8 mouse cellular contexts compared by ENCODE assay signal in the genomic region with DNA sequence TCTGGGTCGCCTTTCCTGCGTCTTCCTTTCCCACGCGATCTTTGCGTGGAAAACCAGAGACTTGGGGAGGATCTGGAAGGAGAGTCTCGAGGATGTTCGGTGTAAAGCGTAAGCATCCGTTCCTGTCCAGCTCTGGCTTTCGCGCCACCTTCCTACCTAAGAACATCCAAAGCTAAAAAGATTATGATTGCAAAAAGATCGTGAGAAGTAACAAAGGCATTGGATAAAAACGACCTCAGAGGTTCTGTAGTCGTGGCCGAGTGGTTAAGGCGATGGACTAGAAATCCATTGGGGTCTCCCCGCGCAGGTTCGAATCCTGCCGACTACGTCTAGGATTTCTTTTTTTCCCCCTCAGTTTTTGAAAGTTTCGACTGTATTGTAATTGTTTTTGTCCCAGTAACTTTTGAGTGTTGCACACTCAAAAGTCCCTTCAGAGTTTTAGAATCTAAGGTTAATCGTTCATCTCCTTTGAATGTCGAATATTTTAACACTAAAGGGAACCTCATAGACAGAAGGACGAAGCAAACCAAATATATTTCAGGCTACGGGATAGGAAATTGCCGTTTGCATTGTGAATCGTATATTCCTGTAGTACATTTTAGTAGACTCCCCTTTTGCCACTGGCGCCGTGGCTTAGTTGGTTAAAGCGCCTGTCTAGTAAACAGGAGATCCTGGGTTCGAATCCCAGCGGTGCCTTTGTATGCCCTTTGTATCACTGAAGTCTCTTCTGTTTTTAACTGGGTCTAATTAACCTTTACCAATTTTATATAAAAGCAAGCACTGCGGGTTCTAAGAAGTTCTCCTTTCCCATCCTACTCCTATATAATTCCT. TPM values are rescaled to one million over a fixed set of nuclear protein-coding genes. Genes with fewer than 3 reads are reported as not detected.
DNase-seq lines count a peak whose midpoint lies in the region; ATAC-seq and TF ChIP-seq lines count a peak whose summit lies in the region.

No protein-coding gene starts in this region.

- H3K4me1 ChIP-seq in ES-E14 (ENCODE audit: control insufficient read depth in 2 of 2, insufficient read depth in 2 of 2, low read length in 2 of 2, poor library complexity in 1 of 2), result peaks cover 1 to 20% of the 10 kb centered on the region in 2 experiments; a peak in 2 of 4 replicates
- H3K4me1 ChIP-seq in forebrain, embryonic 12.5 days, result peaks cover 28% of the 10 kb centered on the region
- H3K4me1 ChIP-seq in lung, embryonic 14.5 days (ENCODE audit: insufficient read depth), result peaks cover 5% of the 10 kb centered on the region

- intact Hi-C loops in heart, postnatal 36 days (cut with DNase I), result loop anchor here (1.0 to 2.0 kb wide), 2 partner anchors 25 to 71 kb away; no protein-coding TSS in a partner anchor

- DNase-seq in ES-E14 (ENCODE audit: low read depth, low spot score), result peak; percentile 75
- DNase-seq in c-Kit-positive CD71-negative TER-119-negative erythroid progenitor cells, embryonic 14.5 days (ENCODE audit: low read depth), result peak; percentile 84
- DNase-seq in heart, postnatal 36 days, result peak; percentile 86 to 88
- peak; percentile 80 to 93 for DNase-seq in layer of hippocampus, adult 8-10 months (ENCODE audit: low spot score in 2 of 2)
- peak; percentile 97 for DNase-seq in lung, embryonic 14.5 days
- peak; percentile 68 for DNase-seq in ovary, postnatal 36 days (ENCODE audit: low spot score)
- DNase-seq in thymus, postnatal 10 days (ENCODE audit: low spot score in 2 of 2), result peak; percentile 79 to 85

- in situ Hi-C loops in ES-E14 (cut with MboI; ENCODE audit: low sequenced_read_pairs in 2 of 2, unreplicated experiment in 2 of 2), result no loop called here

- H3K36me3 ChIP-seq in ES-E14 (ENCODE audit: control insufficient read depth, insufficient read depth, low read length, poor library complexity, severe bottlenecking), result peaks cover 25% of the 10 kb centered on the region
- peaks cover 37% of the 10 kb centered on the region for H3K36me3 ChIP-seq in forebrain, embryonic 12.5 days (replicated peaks)
- H3K36me3 ChIP-seq in lung, embryonic 14.5 days (ENCODE audit: insufficient read depth), result peaks cover 29% of the 10 kb centered on the region

- TF ChIP-seq CTCF in lung, embryonic 14.5 days (IDR thresholded peaks at IDR 0.05; ENCODE audit: low read depth), result no peak

- H3K9me3 ChIP-seq in ES-E14 (ENCODE audit: control insufficient read depth, insufficient read depth, low read depth, low read length), result no peaks in the 10 kb centered on the region
- no peaks in the 10 kb centered on the region for H3K9me3 ChIP-seq in forebrain, embryonic 12.5 days
- H3K9me3 ChIP-seq in lung, embryonic 14.5 days (ENCODE audit: low read depth, low read length), result no peaks in the 10 kb centered on the region

- peak overlapping the region; percentile 71 to 88 for H3K4me3 ChIP-seq in ES-E14 (ENCODE audit: insufficient read depth in 1 of 2, low read depth in 1 of 2, low read length in 2 of 2, poor library complexity in 1 of 2, severe bottlenecking in 1 of 2)
- H3K4me3 ChIP-seq in forebrain, embryonic 12.5 days (replicated peaks), result peak overlapping the region; percentile 55
- H3K4me3 ChIP-seq in lung, embryonic 14.5 days (ENCODE audit: low read depth, low read length), result peak overlapping the region; percentile 69

- peak overlapping the region; percentile 53 for H3K4me2 ChIP-seq in forebrain, embryonic 12.5 days
- H3K4me2 ChIP-seq in lung, embryonic 14.5 days, result peak overlapping the region; percentile 70

- H3K27ac ChIP-seq in ES-E14 (ENCODE audit: insufficient read depth, low read depth, low read length, poor library complexity, severe bottlenecking), result peak overlapping the region; percentile 59
- H3K27ac ChIP-seq in forebrain, embryonic 12.5 days, result peak overlapping the region; percentile 84
- H3K27ac ChIP-seq in lung, embryonic 14.5 days (ENCODE audit: low read depth), result peak overlapping the region; percentile 80

- ATAC-seq in forebrain, embryonic 12.5 days (ENCODE audit: low FRiP score), result peak; percentile 24; the same call in 1 of the 2 replicates
- peak; percentile 45 for ATAC-seq in lung, embryonic 14.5 days (ENCODE audit: insufficient read depth)

- H3K9ac ChIP-seq in ES-E14 (ENCODE audit: insufficient read depth, low read depth, low read length, poor library complexity, severe bottlenecking), result peak overlapping the region; percentile 81
- H3K9ac ChIP-seq in forebrain, embryonic 12.5 days, result peak overlapping the region; percentile 57
- H3K9ac ChIP-seq in lung, embryonic 14.5 days, result peak overlapping the region; percentile 73

- no peaks in the 10 kb centered on the region for H3K27me3 ChIP-seq in forebrain, embryonic 12.5 days
- no peaks in the 10 kb centered on the region for H3K27me3 ChIP-seq in lung, embryonic 14.5 days (ENCODE audit: insufficient read depth, low read length)

- WGBS in forebrain, embryonic 12.5 days, result under 1% methylated on average over 34 of the region's 34 CpGs
- 1% methylated on average over 34 of the region's 34 CpGs for WGBS in lung, embryonic 14.5 days

TF ChIP-seq in ES-E14, 5 proteins besides CTCF, POLR2A, EP300 and RAD21:
- peak; percentile 91 for TF ChIP-seq MAFK (IDR thresholded peaks at IDR 0.05; ENCODE audit: insufficient read depth, low read depth, low read length)
- TF ChIP-seq ZNF384 (IDR thresholded peaks at IDR 0.05; ENCODE audit: low read depth, low read length), result no peak

RNA-seq across cellular contexts. Expression of a gene that starts 8.0 kb away (rescaled TPM):
- total RNA-seq in ES-E14 (2012; rRNA removed), result 71.7 and 81.1 TPM in 2 replicates
- 163 and 169 TPM in 2 replicates for polyA plus RNA-seq in forebrain, embryonic 12.5 days (2016; fragmentation: Nextera tagmentation; extraction: Ambion mirVana)
- 1 to 10 TPM in 1 of 2 experiments, under 1 TPM in 1; 0.72 to 1.2 TPM for total RNA-seq in heart, postnatal 36 days (2021)
- 1 to 10 TPM in 2 of 4 experiments, under 1 TPM in 2; 0.52 to 1.6 (median 0.88) TPM for total RNA-seq in layer of hippocampus, adult 8-10 months (2022)
- 209 and 211 TPM in 2 replicates for polyA plus RNA-seq in lung, embryonic 14.5 days (2014; fragmentation: Nextera tagmentation; extraction: Ambion mirVana)

RNA-seq across cellular contexts. Expression of a gene that starts 21.7 kb away (rescaled TPM):
- 50.9 and 79.5 TPM in 2 replicates for total RNA-seq in ES-E14 (2012; rRNA removed)
- 71.0 and 81.5 TPM in 2 replicates for polyA plus RNA-seq in forebrain, embryonic 12.5 days (2016; fragmentation: Nextera tagmentation; extraction: Ambion mirVana)
- total RNA-seq in heart, postnatal 36 days (2021), result 10 to 100 TPM; 12.5 to 14.3 TPM
- 10 to 100 TPM; 39.8 to 46.9 (median 41.8) TPM for total RNA-seq in layer of hippocampus, adult 8-10 months (2022)
- polyA plus RNA-seq in lung, embryonic 14.5 days (2014; fragmentation: Nextera tagmentation; extraction: Ambion mirVana), result 59.3 and 63.6 TPM in 2 replicates

RNA-seq across cellular contexts. Expression of a gene that starts 22.1 kb away (rescaled TPM):
- 4.5 and 6.2 TPM in 2 replicates for total RNA-seq in ES-E14 (2012; rRNA removed)
- 7.4 and 11.1 TPM in 2 replicates for polyA plus RNA-seq in forebrain, embryonic 12.5 days (2016; fragmentation: Nextera tagmentation; extraction: Ambion mirVana)
- 10 to 100 TPM; 16.0 to 17.1 TPM for total RNA-seq in heart, postnatal 36 days (2021)
- total RNA-seq in layer of hippocampus, adult 8-10 months (2022), result 10 to 100 TPM; 30.8 to 33.3 (median 31.5) TPM
- 8.0 and 9.5 TPM in 2 replicates for polyA plus RNA-seq in lung, embryonic 14.5 days (2014; fragmentation: Nextera tagmentation; extraction: Ambion mirVana)

RNA-seq across cellular contexts. Expression of a gene that starts 29.2 kb away (rescaled TPM):
- total RNA-seq in ES-E14 (2012; rRNA removed), result 119 and 149 TPM in 2 replicates
- polyA plus RNA-seq in forebrain, embryonic 12.5 days (2016; fragmentation: Nextera tagmentation; extraction: Ambion mirVana), result 35.4 and 40.4 TPM in 2 replicates
- 1 to 10 TPM; 5.8 to 8.3 TPM for total RNA-seq in heart, postnatal 36 days (2021)
- 10 to 100 TPM; 25.8 to 32.2 (median 26.8) TPM for total RNA-seq in layer of hippocampus, adult 8-10 months (2022)
- polyA plus RNA-seq in lung, embryonic 14.5 days (2014; fragmentation: Nextera tagmentation; extraction: Ambion mirVana), result 36.8 and 43.3 TPM in 2 replicates

RNA-seq across cellular contexts. Expression of a gene that starts 33.2 kb away (rescaled TPM):
- 38.6 and 38.8 TPM in 2 replicates for total RNA-seq in ES-E14 (2012; rRNA removed)
- polyA plus RNA-seq in forebrain, embryonic 12.5 days (2016; fragmentation: Nextera tagmentation; extraction: Ambion mirVana), result 53.4 and 56.9 TPM in 2 replicates
- total RNA-seq in heart, postnatal 36 days (2021), result 1 to 10 TPM; 4.2 to 6.1 TPM
- total RNA-seq in layer of hippocampus, adult 8-10 months (2022), result 10 to 100 TPM; 14.8 to 21.0 (median 19.0) TPM
- polyA plus RNA-seq in lung, embryonic 14.5 days (2014; fragmentation: Nextera tagmentation; extraction: Ambion mirVana), result 51.0 and 54.4 TPM in 2 replicates

Comparison
In these comparisons a context has a peak if more than half of its experiments do, and no peak if none do; other contexts are left out.
1. Peak in every context shown above with its lines: DNase-seq, ATAC-seq, H3K4me3 ChIP-seq and H3K27ac ChIP-seq.
2. RNA of a gene that starts 8.0 kb away (total RNA-seq): 71.7 to 81.1 TPM in ES-E14; 0.72 to 1.2 TPM in heart, postnatal 36 days and 0.52 to 1.6 TPM in layer of hippocampus, adult 8-10 months; every median in the first group is over 10 times any median in the second.